11 mouse cellular contexts compared by ENCODE assay signal in the genomic region with DNA sequence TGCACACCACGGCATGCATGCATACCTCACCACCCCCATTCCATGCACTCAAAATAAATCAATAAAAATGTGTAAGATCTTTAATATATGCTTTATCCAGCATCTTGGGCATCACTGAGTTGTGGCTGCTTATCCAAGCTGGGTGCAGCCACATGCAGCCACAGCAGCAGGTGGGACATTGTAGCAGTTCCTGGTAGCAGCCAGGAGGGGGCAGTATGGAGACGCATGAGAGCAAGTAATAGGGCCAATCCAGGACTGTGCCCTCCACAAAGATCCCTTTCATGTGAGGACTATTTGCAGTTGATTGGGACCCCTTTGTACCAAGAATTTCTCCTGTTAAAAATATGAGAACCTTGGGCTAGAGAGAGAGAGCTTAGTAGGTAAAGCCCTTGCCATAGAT. TPM values are rescaled to one million over a fixed set of nuclear protein-coding genes. Genes with fewer than 3 reads are reported as not detected.
DNase-seq lines count a peak whose midpoint lies in the region; ATAC-seq and TF ChIP-seq lines count a peak whose summit lies in the region.
"Had no signal": no experiment of that assay in that cellular context is flagged by ENCODE, and none has a peak within 500 bp of the region (broad histone marks: within the 10 kb centered on the region; RNA-seq: fewer than 3 reads in every experiment).

No protein-coding gene starts in this region.

- H3K4me1 ChIP-seq in kidney, adult 2 months (ENCODE audit: control insufficient read depth, insufficient read depth, low read length): no peaks in the 10 kb centered on the region
- peaks cover 0 to 27% of the 10 kb centered on the region in 2 experiments; a peak in 2 of 4 replicates for H3K4me1 ChIP-seq in ES-E14 (ENCODE audit: control insufficient read depth in 2 of 2, insufficient read depth in 2 of 2, low read length in 2 of 2, poor library complexity in 1 of 2)
- no peaks in the 10 kb centered on the region for H3K4me1 ChIP-seq in midbrain, embryonic 11.5 days (ENCODE audit: control insufficient read depth, insufficient read depth, low read length)

- no peak overlapping the region for H3K27ac ChIP-seq in kidney, adult 2 months (ENCODE audit: insufficient read depth, low read depth, low read length)
- H3K27ac ChIP-seq in ES-E14 (ENCODE audit: insufficient read depth, low read depth, low read length, poor library complexity, severe bottlenecking): no peak overlapping the region
- H3K27ac ChIP-seq in midbrain, embryonic 11.5 days (ENCODE audit: low read depth, low read length): no peak overlapping the region
- H3K27ac ChIP-seq: macrophage had no signal

- no peak overlapping the region for H3K9ac ChIP-seq in ES-E14 (ENCODE audit: insufficient read depth, low read depth, low read length, poor library complexity, severe bottlenecking)
- no peak overlapping the region for H3K9ac ChIP-seq in midbrain, embryonic 11.5 days (ENCODE audit: low read length)

- TF ChIP-seq CTCF in kidney, adult 2 months (conservative IDR thresholded peaks at IDR 0.05; ENCODE audit: insufficient read depth, insufficient read length, low read depth, low read length): peak; percentile 60

- peak; percentile 25 for DNase-seq in kidney, adult 2 months
- no peak for DNase-seq in kidney, postnatal 10 days
- DNase-seq in B cell, adult 2 months: peak; percentile 65 to 68
- DNase-seq in ES-E14 (ENCODE audit: low read depth, low spot score): peak; percentile 68
- no peak for DNase-seq in Muller cell, postnatal 12 days (ENCODE audit: inconsistent ontology term)
- no peak for DNase-seq in midbrain, embryonic 11.5 days (ENCODE audit: low spot score, missing footprints)
- no peak for DNase-seq in frontal cortex, postnatal 25 days (ENCODE audit: low spot score in 2 of 2)
- DNase-seq: cerebellum, postnatal 10 days; kidney, postnatal 14 days had no signal

- in situ Hi-C loops in ES-E14 (cut with MboI; ENCODE audit: low sequenced_read_pairs in 2 of 2, unreplicated experiment in 2 of 2): loop anchor here in 1 of 2 experiments (5.0 kb wide), 1 partner anchor 140 kb away; no protein-coding TSS in a partner anchor

- 61% methylated on average over 2 of the region's 2 CpGs for WGBS in kidney, adult 2 months
- WGBS in midbrain, embryonic 11.5 days: 71% methylated on average over 2 of the region's 2 CpGs

- no peaks in the 10 kb centered on the region for H3K9me3 ChIP-seq in ES-E14 (ENCODE audit: control insufficient read depth, insufficient read depth, low read depth, low read length)
- H3K9me3 ChIP-seq in midbrain, embryonic 11.5 days (ENCODE audit: control insufficient read depth, low read length): no peaks in the 10 kb centered on the region

- no peak overlapping the region for H3K4me3 ChIP-seq in kidney, adult 2 months (ENCODE audit: insufficient read depth, low read depth, low read length)
- H3K4me3 ChIP-seq in ES-E14 (ENCODE audit: insufficient read depth in 1 of 2, low read depth in 1 of 2, low read length in 2 of 2, poor library complexity in 1 of 2, severe bottlenecking in 1 of 2): no peak overlapping the region
- no peak overlapping the region for H3K4me3 ChIP-seq in midbrain, embryonic 11.5 days (ENCODE audit: low read depth, low read length)

- no peaks in the 10 kb centered on the region for H3K27me3 ChIP-seq in kidney, adult 2 months (replicated peaks; ENCODE audit: control insufficient read depth, insufficient read depth, low read length)
- H3K27me3 ChIP-seq in midbrain, embryonic 11.5 days (ENCODE audit: control insufficient read depth, insufficient read depth, low read length): no peaks in the 10 kb centered on the region

- no peak for TF ChIP-seq POLR2A in kidney, adult 2 months (IDR thresholded peaks at IDR 0.05; ENCODE audit: low read depth, low read length)

- no peaks in the 10 kb centered on the region for H3K36me3 ChIP-seq in kidney, adult 2 months (ENCODE audit: control insufficient read depth, insufficient read depth, low read length)
- H3K36me3 ChIP-seq in ES-E14 (ENCODE audit: control insufficient read depth, insufficient read depth, low read length, poor library complexity, severe bottlenecking): no peaks in the 10 kb centered on the region
- H3K36me3 ChIP-seq in midbrain, embryonic 11.5 days (ENCODE audit: control insufficient read depth, insufficient read depth, low read length): no peaks in the 10 kb centered on the region

- no peak overlapping the region for H3K4me2 ChIP-seq in midbrain, embryonic 11.5 days

- ATAC-seq in granulocyte monocyte progenitor cell, adult 5-6 weeks (replicated peaks; ENCODE audit: poor library complexity, severe bottlenecking): peak; percentile 52
- ATAC-seq in midbrain, embryonic 11.5 days (ENCODE audit: low FRiP score): no peak

TF ChIP-seq in ES-E14, 5 proteins besides CTCF, POLR2A, EP300 and RAD21:
- no peak for TF ChIP-seq MAFK (IDR thresholded peaks at IDR 0.05; ENCODE audit: insufficient read depth, low read depth, low read length)
- TF ChIP-seq ZC3H11A (IDR thresholded peaks at IDR 0.05; ENCODE audit: borderline replicate concordance, low read depth, low read length): 0 out of 2 replicates have a peak, but pooled peaks have one; percentile 10
TF ChIP-seq in ES-E14: peak in this region for 1.

RNA-seq across cellular contexts. Expression of a gene that starts 18.8 kb away (rescaled TPM):
- 37.4 and 45.6 TPM in 2 replicates for polyA plus RNA-seq in kidney, adult 2 months (2012; rRNA removed)
- 17.4 and 26.3 TPM in 2 replicates for total RNA-seq in ES-E14 (2012; rRNA removed)
- 18.2 and 23.9 TPM in 2 replicates for total RNA-seq in granulocyte monocyte progenitor cell, adult 5-6 weeks (2014; fragmentation: Nextera tagmentation)
- 5.7 and 6.3 TPM in 2 replicates for total RNA-seq in granulocyte monocyte progenitor cell, adult 5-6 weeks (2017)
- 8.8 and 10.5 TPM in 2 replicates for polyA plus RNA-seq in midbrain, embryonic 11.5 days (2014; fragmentation: Nextera tagmentation; extraction: Ambion mirVana)

RNA-seq across cellular contexts. Expression of a gene that starts 47.4 kb away (rescaled TPM):
- polyA plus RNA-seq in kidney, adult 2 months (2012; rRNA removed): 0.03 TPM in 1 of 2 replicates, not detected in the other
- 3.5 and 3.6 TPM in 2 replicates for total RNA-seq in ES-E14 (2012; rRNA removed)
- not detected in 2 replicates for total RNA-seq in granulocyte monocyte progenitor cell, adult 5-6 weeks (2014; fragmentation: Nextera tagmentation)
- not detected in 2 replicates for total RNA-seq in granulocyte monocyte progenitor cell, adult 5-6 weeks (2017)
- polyA plus RNA-seq in midbrain, embryonic 11.5 days (2014; fragmentation: Nextera tagmentation; extraction: Ambion mirVana): 0.22 and 0.41 TPM in 2 replicates
- polyA plus RNA-seq: macrophage had no signal

Comparison
In these comparisons a context has a peak if more than half of its experiments do, and no peak if none do; other contexts are left out.
1. DNase-seq: peak in kidney, adult 2 months (single experiment), B cell, adult 2 months (2 of 2) and ES-E14 (single experiment); none in kidney, postnatal 10 days (single experiment), Muller cell, postnatal 12 days (single experiment), midbrain, embryonic 11.5 days (single experiment) and frontal cortex, postnatal 25 days (0 of 2).